Mouse (Mus musculus) kidney, adult 2 months (tissue): ENCODE measurements around the gene Mrpl50.

Experiments used
- CTCF ChIP-seq: fragments of 200-500 bp; conservative IDR thresholded peaks from 2 replicates; pipeline ENCODE4 v1.5.1; 2011; ENCODE audit warnings: low read depth, mild to moderate bottlenecking, control low read depth, low read length, moderate library complexity, mixed read lengths; ENCODE audit not compliant: insufficient read depth, insufficient read length
- POLR2A ChIP-seq: fragments of 200-500 bp; IDR thresholded peaks from one replicate; pipeline ENCODE4 v1.6.1; 2011; ENCODE audit warnings: low read depth, low read length, control low read depth

DNA sequence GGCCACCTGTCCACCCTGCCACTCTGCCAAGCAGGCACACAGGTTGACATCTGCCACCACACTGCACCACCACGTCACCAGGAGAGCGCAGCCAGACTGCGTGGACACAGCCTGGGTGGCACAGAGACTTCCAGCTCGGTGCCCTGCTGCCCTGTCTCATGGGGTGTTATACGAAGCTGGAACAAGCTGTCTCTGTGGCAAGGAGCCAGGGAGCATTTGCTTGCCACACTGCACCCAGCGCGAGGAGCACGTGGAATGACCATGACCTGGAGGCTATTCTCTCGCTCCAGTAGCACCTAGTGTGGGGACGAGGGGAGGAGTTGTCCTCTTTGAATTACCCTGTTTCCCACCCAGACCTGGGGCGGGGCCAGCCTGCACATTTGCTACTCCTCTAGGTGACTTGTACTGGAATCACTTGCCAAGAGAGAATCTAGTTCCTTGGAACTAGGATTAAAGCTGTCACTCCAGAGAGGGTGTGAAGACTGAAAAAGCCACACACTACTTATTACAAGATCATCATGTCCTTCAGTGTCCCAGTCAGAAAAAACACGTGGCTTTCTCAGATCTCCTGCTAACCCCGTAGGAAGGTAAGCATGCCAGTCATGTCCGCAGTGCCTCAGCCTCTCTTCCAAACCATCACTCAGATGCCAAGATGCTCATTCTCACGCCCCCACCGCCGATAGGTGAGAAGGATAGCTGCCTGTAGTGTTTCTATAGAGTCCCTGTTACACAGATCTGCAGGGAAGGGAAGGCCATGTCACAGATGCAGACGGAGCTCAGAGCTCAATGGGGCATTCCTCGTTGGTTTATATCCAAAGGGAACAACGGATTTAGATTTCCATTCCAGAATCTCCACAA lies 39.3 kb upstream of the Mrpl50 start:
- TF ChIP-seq CTCF, result no peak
- TF ChIP-seq POLR2A, result no peak
